Mouse (Mus musculus) myocyte (in vitro differentiated cells): ENCODE data around the gene Glrx5. TPM values are rescaled to one million over a fixed set of nuclear protein-coding genes. Genes with fewer than 3 reads are reported as not detected.

Experiments
- H3K27me3 ChIP-seq: one replicate; pipeline ENCODE4 v1.6.1; 2011; ENCODE audit not compliant: control insufficient read depth, insufficient read depth, insufficient read length
- H3K36me3 ChIP-seq: one replicate; pipeline ENCODE4 v1.6.1; 2011; ENCODE audit not compliant: control insufficient read depth, insufficient read depth
- H3K4me2 ChIP-seq: one replicate; pipeline ENCODE4 v1.6.1; 2011; ENCODE audit warnings: low read depth, control low read depth
- H3K4me3 ChIP-seq: one replicate; pipeline ENCODE4 v1.5.1; 2011; ENCODE audit warnings: mild to moderate bottlenecking, control low read depth, moderate library complexity
- H3K79me2 ChIP-seq: one replicate; pipeline ENCODE4 v1.6.1; 2011; ENCODE audit not compliant: control insufficient read depth, insufficient read depth
- H3ac ChIP-seq: one replicate; pipeline ENCODE4 v1.6.1; 2011; ENCODE audit not compliant: control insufficient read depth, insufficient read length
- CEBPB ChIP-seq: IDR thresholded peaks from 2 replicates; pipeline ENCODE4 v1.6.1; 2011; ENCODE audit warnings: mild to moderate bottlenecking, moderate library complexity; ENCODE audit not compliant: poor library complexity, insufficient read depth, severe bottlenecking
- E2F4 ChIP-seq: IDR thresholded peaks from one replicate; pipeline ENCODE4 v1.6.1; 2011; ENCODE audit warnings: mild to moderate bottlenecking, control low read depth, moderate library complexity; ENCODE audit not compliant: insufficient read depth
- MAX ChIP-seq: IDR thresholded peaks from one replicate; pipeline ENCODE4 v1.6.1; 2011; ENCODE audit warnings: low read depth, mild to moderate bottlenecking, control low read depth
- MYOD1 ChIP-seq, 3 experiments: IDR thresholded peaks; one replicate each; pipeline ENCODE4 v1.6.1; 2011; ENCODE audit warnings: control low read depth in 2 of 3, low read depth in 2 of 3, mild to moderate bottlenecking in 2 of 3, moderate library complexity in 1 of 3; ENCODE audit not compliant: insufficient read length in 2 of 3, control insufficient read depth in 1 of 3
- MYOG ChIP-seq, 3 experiments: IDR thresholded peaks; one replicate each; pipeline ENCODE4 v1.6.1; 2011; ENCODE audit warnings: control low read depth in 2 of 3, low read depth in 2 of 3, mild to moderate bottlenecking in 2 of 3; ENCODE audit not compliant: insufficient read length in 2 of 3, control insufficient read depth in 1 of 3, insufficient read depth in 1 of 3
- POLR2A ChIP-seq: IDR thresholded peaks from one replicate; pipeline ENCODE4 v1.6.1; 2011; ENCODE audit warnings: low read depth, mild to moderate bottlenecking, control low read depth, moderate library complexity; ENCODE audit not compliant: insufficient read length
- POLR2AphosphoS2 ChIP-seq: IDR thresholded peaks from one replicate; pipeline ENCODE4 v1.6.1; 2011; ENCODE audit warnings: low read depth, control low read depth; ENCODE audit not compliant: insufficient read length
- REST ChIP-seq: IDR thresholded peaks from one replicate; pipeline ENCODE4 v1.6.1; 2011; ENCODE audit warnings: mild to moderate bottlenecking, control low read depth, moderate library complexity; ENCODE audit not compliant: insufficient read depth, insufficient read length
- SRF ChIP-seq: IDR thresholded peaks from one replicate; pipeline ENCODE4 v1.6.1; 2011; ENCODE audit warnings: low read depth; ENCODE audit not compliant: control insufficient read depth, insufficient read length
- TCF12 ChIP-seq: IDR thresholded peaks from one replicate; pipeline ENCODE4 v1.6.1; 2011; ENCODE audit warnings: mild to moderate bottlenecking, control low read depth; ENCODE audit not compliant: poor library complexity, insufficient read depth, severe bottlenecking
- TCF3 ChIP-seq: IDR thresholded peaks from one replicate; pipeline ENCODE4 v1.6.1; 2011; ENCODE audit warnings: low read depth, control low read depth; ENCODE audit not compliant: insufficient read length
- USF1 ChIP-seq: IDR thresholded peaks from one replicate; pipeline ENCODE4 v1.6.1; 2011; ENCODE audit warnings: low read depth, mild to moderate bottlenecking, control low read depth, moderate library complexity
- polyA plus RNA-seq: library from polyadenylated mRNA; unstranded; fragments of >200 nt; fragmentation: generic; extraction: Trizol; gene quantifications from one replicate; pipeline ENCODE4 v1.2.1, GENCODE M21; 2012; ENCODE audit warnings: missing spikeins

Gene Glrx5
- polyA plus RNA-seq, 1 experiment = 52.4 TPM

- H3K36me3 ChIP-seq = no peaks in the 10 kb centered on the region
- H3K27me3 ChIP-seq = no peaks in the 10 kb centered on the region
- TF ChIP-seq POLR2AphosphoS2 = no peak
- TF ChIP-seq MYOG (IDR thresholded peaks at IDR 0.05; ENCODE audit: control insufficient read depth in 1 of 3, insufficient read depth in 1 of 3, insufficient read length in 2 of 3, low read depth in 2 of 3) = no peak
- no peak overlapping the region for H3ac ChIP-seq
- H3K4me2 ChIP-seq = no peak overlapping the region
- no peaks in the 10 kb centered on the region for H3K79me2 ChIP-seq
- H3K4me3 ChIP-seq = no peak overlapping the region
These were observed 22.8 kb downstream of the Glrx5 start for GRCm38 (mm10) chr12:105055308-105055707.

DNA sequence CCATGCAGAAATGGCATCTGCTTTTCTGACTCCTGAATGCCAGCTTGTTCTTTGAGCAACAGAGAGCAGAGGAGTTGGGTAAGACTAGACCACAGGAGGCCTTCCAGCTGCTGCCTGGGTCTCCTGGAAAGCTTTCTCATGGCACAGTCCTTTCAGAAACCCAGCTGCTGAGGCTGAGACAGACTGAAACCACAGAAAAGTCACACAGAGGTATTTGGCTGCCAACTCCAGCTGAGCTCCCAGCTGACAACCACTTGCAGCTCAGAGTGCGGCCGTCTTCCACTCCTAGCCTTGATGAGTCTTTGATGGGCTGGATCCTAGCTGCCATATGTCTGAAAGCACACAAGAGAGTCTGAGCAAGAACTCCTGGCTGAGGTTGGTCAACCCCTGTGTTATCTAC lies 27.5 kb downstream of the Glrx5 start:
- Histone ChIP-seq H3K4me2 (no peak overlapping the region), H3K36me3 (no peaks in the 10 kb centered on the region), H3ac (no peak overlapping the region), H3K4me3 (no peak overlapping the region), H3K27me3 (no peaks in the 10 kb centered on the region), H3K79me2 (no peaks in the 10 kb centered on the region)
- TF ChIP-seq MAX (no peak), CEBPB (no peak), MYOG (IDR thresholded peaks at IDR 0.05; ENCODE audit: control insufficient read depth in 1 of 3, insufficient read depth in 1 of 3, insufficient read length in 2 of 3, low read depth in 2 of 3) (peak in 2 of 3 experiments; percentile 39 to 49), TCF3 (no peak), POLR2AphosphoS2 (no peak), REST (no peak), MYOD1 (IDR thresholded peaks at IDR 0.05; ENCODE audit: control insufficient read depth in 1 of 3, insufficient read length in 2 of 3, low read depth in 2 of 3) (peak in 2 of 3 experiments; percentile 42 to 45)

DNA sequence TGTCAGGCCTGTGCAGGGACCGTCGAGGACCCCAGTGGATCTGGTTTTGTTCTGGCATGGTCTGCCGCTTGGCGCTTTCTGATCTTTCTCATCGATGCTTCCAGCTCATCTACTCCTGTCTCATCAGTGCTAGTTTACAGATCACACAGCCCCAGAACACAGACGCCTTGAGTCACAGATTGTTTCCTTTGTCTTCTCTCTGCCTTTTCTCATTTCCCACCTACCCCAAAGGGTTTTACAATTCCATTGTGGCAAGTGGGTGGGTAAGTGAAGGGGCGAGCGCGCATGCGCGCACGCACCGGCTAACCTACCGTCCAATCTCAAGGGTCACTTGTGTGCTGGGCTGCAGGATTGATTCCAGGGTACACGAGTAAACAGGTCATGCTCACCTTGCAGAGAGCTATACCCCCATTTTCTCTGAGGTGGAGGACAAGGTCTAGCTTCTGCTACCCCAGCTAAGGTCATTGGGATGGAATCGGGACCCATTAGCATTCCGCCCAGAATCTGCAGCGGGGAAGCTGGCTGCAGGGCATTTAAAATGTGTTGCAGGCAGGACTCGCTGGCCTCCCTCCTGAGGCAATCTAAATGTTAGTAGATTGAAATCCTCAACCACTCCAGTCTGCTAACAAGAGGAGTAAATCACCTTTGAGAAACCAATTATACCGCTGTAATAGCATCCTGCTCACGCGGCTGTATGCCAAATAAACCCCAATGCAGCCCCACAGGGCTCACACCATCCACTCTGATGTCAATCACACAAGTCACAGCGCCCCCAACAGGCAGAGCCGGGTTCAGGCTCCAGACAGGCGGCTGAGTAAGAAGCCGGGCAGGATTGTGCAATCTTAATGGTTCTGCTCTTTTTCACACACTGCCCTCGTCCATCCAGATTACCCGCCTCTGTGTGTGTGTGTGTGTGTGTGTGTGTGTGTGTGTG lies 31.0 kb downstream of the Glrx5 start:
- H3K27me3 ChIP-seq = peaks cover 14% of the 10 kb centered on the region
- H3K79me2 ChIP-seq = no peaks in the 10 kb centered on the region
- TF ChIP-seq CEBPB (0 out of 2 replicates have a peak, but pooled peaks have one; percentile 22), POLR2AphosphoS2 (no peak)
- no peak overlapping the region for H3K4me3 ChIP-seq
- no peak overlapping the region for H3ac ChIP-seq
- H3K4me2 ChIP-seq = no peak overlapping the region
- H3K36me3 ChIP-seq = no peaks in the 10 kb centered on the region

DNA sequence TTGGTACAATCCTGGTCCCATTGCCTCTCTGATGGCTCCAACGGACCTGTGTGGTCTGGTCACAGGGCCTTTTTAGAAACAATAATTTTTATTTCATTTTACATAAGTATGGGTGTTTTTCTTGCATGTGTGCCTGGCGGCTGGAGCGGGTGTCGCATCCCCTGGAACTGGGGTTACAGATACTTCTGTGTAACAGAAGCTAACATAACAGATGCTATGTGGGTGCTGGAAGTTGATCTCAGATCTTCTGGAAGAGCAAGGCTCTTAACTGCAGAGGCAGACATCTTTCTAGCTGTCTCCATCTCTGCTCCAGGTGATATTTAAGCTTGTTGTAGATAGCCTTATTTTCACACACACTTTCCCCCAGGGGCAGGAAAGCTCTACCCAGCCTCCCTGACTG lies 31.7 kb downstream of the Glrx5 start:
- H3K79me2 ChIP-seq = no peaks in the 10 kb centered on the region
- H3ac ChIP-seq = no peak overlapping the region
- H3K36me3 ChIP-seq = no peaks in the 10 kb centered on the region
- peaks cover 14% of the 10 kb centered on the region for H3K27me3 ChIP-seq
- H3K4me3 ChIP-seq = no peak overlapping the region
- TF ChIP-seq E2F4 (no peak), TCF12 (no peak), CEBPB (no peak), TCF3 (no peak), MYOD1 (IDR thresholded peaks at IDR 0.05; ENCODE audit: control insufficient read depth in 1 of 3, insufficient read length in 2 of 3, low read depth in 2 of 3) (no peak), MAX (no peak), POLR2AphosphoS2 (no peak), REST (no peak), USF1 (no peak), SRF (no peak), MYOG (IDR thresholded peaks at IDR 0.05; ENCODE audit: control insufficient read depth in 1 of 3, insufficient read depth in 1 of 3, insufficient read length in 2 of 3, low read depth in 2 of 3) (no peak), POLR2A (no peak)
- H3K4me2 ChIP-seq = no peak overlapping the region

GRCm38 (mm10) chr12:105065119-105065518 lies 32.6 kb downstream of the Glrx5 start:
- no peak overlapping the region for H3K4me2 ChIP-seq
- no peaks in the 10 kb centered on the region for H3K36me3 ChIP-seq
- no peaks in the 10 kb centered on the region for H3K79me2 ChIP-seq
- H3K4me3 ChIP-seq = no peak overlapping the region
- TF ChIP-seq REST (no peak), TCF3 (no peak), USF1 (no peak), CEBPB (no peak), MYOG (IDR thresholded peaks at IDR 0.05; ENCODE audit: control insufficient read depth in 1 of 3, insufficient read depth in 1 of 3, insufficient read length in 2 of 3, low read depth in 2 of 3) (no peak), MAX (no peak), POLR2AphosphoS2 (no peak), MYOD1 (IDR thresholded peaks at IDR 0.05; ENCODE audit: control insufficient read depth in 1 of 3, insufficient read length in 2 of 3, low read depth in 2 of 3) (no peak), SRF (no peak), POLR2A (no peak), TCF12 (no peak), E2F4 (no peak)
- no peak overlapping the region for H3ac ChIP-seq
- peaks cover 14% of the 10 kb centered on the region for H3K27me3 ChIP-seq
